Mouse (Mus musculus) liver, embryonic 14.5 days (tissue): ENCODE data around the gene Disc1. TPM values are rescaled to one million over a fixed set of nuclear protein-coding genes. Genes with fewer than 3 reads are reported as not detected.

Experiments
- ATAC-seq: fragments of 200-750 bp; cut with Nextera tagmentation; 2 replicates; pipeline ENCODE4 v1.8.0; 2017; ENCODE audit warnings: moderate number of reproducible peaks, mild to moderate bottlenecking, moderate library complexity; ENCODE audit not compliant: insufficient read depth
- DNase-seq, 3 experiments: peaks; one replicate each; pipeline ENCODE4 v3.0.0-alpha.2; 2012 to 2013; ENCODE audit warnings: low read depth in 3 of 3, low spot score in 3 of 3
- H3K27ac ChIP-seq: fragments of 300-500 bp; sonication (generic); 2 replicates; pipeline ENCODE4 v1.5.1; 2014; ENCODE audit warnings: moderate library complexity, mild to moderate bottlenecking, control low read depth, inconsistent platforms
- H3K27me3 ChIP-seq: fragments of 300-500 bp; sonication (generic); 2 replicates; pipeline ENCODE4 v1.6.1; 2014; ENCODE audit warnings: mild to moderate bottlenecking, low read length, moderate library complexity; ENCODE audit not compliant: control insufficient read depth, insufficient read depth
- H3K36me3 ChIP-seq: fragments of 300-500 bp; sonication (generic); replicated peaks from 2 replicates; pipeline ENCODE4 v1.6.1; 2014; ENCODE audit warnings: low read depth; ENCODE audit not compliant: control insufficient read depth, insufficient read depth
- H3K4me1 ChIP-seq, 2 experiments: fragments of 200-500 bp in 1 of 2; fragments of 300-500 bp in 1 of 2; sonication (generic) in 1 of 2; replicated peaks; 2 replicates each; pipeline ENCODE4 v1.6.1; 2012 to 2014; ENCODE audit warnings: antibody characterized with exemption in 1 of 2, inconsistent platforms in 1 of 2, low read length in 1 of 2; ENCODE audit not compliant: control insufficient read depth in 2 of 2, insufficient read depth in 2 of 2
- H3K4me2 ChIP-seq: fragments of 300-500 bp; sonication (generic); 2 replicates; pipeline ENCODE4 v1.6.1; 2014; ENCODE audit warnings: low read depth, mild to moderate bottlenecking, control low read depth, moderate library complexity
- H3K4me3 ChIP-seq, 2 experiments: fragments of 200-500 bp in 1 of 2; fragments of 300-500 bp in 1 of 2; sonication (generic) in 1 of 2; 2 replicates each; pipeline ENCODE4 v1.5.1; 2012 to 2014; ENCODE audit warnings: low read depth in 2 of 2, low read length in 2 of 2, mild to moderate bottlenecking in 2 of 2, control low read depth in 1 of 2, inconsistent platforms in 1 of 2, moderate library complexity in 1 of 2; ENCODE audit not compliant: insufficient read depth in 1 of 2
- H3K9ac ChIP-seq: fragments of 300-500 bp; sonication (generic); replicated peaks from 2 replicates; pipeline ENCODE4 v1.6.1; 2014; ENCODE audit warnings: mild to moderate bottlenecking, control low read depth, moderate library complexity
- H3K9me3 ChIP-seq: fragments of 300-500 bp; sonication (generic); 2 replicates; pipeline ENCODE4 v1.6.1; 2016; ENCODE audit warnings: low read length, mixed read lengths; ENCODE audit not compliant: control insufficient read depth
- CTCF ChIP-seq: IDR thresholded peaks from 2 replicates; pipeline ENCODE4 v1.5.1; 2016; ENCODE audit warnings: antibody characterized with exemption, low read depth, control low read depth
- EP300 ChIP-seq: IDR thresholded peaks from 2 replicates; pipeline ENCODE4 v1.6.1; 2016; ENCODE audit warnings: antibody characterized with exemption, low read depth
- WGBS: fragments of 180-500 bp; shearing (Covaris S2); extraction: QIAGEN DNeasy Blood & Tissue Kit; methylation state at CpG from one replicate; pipeline ENCODE4 v1.1.7; 2014; ENCODE audit not compliant: insufficient replicate concordance; 5-methylcytosine and 5-hydroxymethylcytosine counted together
- polyA plus RNA-seq, 2 experiments: library from polyadenylated mRNA; depleted of rRNA in 1 of 2; stranded (reverse) in 1 of 2; unstranded in 1 of 2; fragments of >200 nt; fragmentation: Nextera tagmentation in 1 of 2; extraction: Ambion mirVana in 1 of 2; gene quantifications; 2 replicates each; pipeline versions ENCODE4 v1.2.1 to v1.2.3; 2012 to 2014

The Disc1 gene
- polyA plus RNA-seq, 2 experiments = 0.11 to 0.17 TPM

DNA sequence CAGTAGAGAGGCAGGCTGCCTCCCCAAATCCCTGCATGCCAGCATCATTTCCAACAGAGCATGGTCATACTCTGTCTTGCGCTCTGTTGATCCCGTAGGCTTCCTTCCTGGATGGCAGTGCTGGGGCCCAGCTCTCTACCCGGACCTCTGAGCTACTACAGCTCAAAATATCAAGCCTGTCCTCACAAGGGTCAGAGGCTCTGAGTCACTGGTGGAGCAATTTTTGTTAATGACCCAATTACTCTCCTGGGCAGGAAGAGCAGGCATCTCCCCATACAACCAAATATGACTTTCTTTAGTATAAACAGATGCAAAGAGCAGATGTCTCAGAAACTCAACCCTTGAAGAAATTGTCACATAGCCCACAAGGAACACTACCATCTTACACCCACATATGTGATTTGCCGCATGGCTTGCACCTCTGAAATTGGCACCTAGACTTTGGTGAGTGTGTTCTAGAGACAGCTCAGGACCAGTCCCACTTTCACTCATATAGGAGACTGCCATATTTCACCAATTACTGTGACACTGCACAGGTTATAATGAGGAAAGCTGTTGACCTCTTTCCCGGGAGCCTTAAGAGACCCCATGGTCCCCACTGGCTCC is 176.6 kb downstream of the Disc1 start:
- no peak for DNase-seq
- peaks cover 0 to 4% of the 10 kb centered on the region in 2 experiments; a peak in 1 of 4 replicates for H3K4me1 ChIP-seq

DNA sequence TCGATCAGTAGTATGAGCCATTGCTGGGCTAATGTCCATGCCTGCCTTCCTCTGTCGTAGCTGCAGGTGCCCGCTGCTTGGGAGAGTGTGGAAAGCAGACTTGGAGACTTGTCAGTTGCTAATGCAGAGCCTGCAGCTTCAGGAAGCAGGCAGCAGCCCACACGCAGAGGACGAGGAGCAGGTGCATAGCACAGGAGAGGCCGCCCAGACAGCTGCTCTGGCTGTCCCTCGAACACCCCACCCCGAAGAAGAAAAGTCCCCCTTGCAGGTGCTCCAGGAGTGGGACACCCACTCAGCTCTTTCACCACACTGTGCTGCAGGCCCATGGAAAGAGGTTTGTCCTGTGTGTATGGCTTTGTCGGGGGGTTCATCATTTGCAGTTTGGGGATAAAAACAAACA is 178.7 kb downstream of the Disc1 start:
- no peaks in the 10 kb centered on the region for H3K9me3 ChIP-seq
- DNase-seq (no peak), ATAC-seq (no peak)
- no peaks in the 10 kb centered on the region for H3K27me3 ChIP-seq
- no peak overlapping the region for H3K9ac ChIP-seq
- 57% methylated on average over 9 of the region's 9 CpGs for WGBS
- H3K36me3 ChIP-seq = no peaks in the 10 kb centered on the region
- H3K4me1 ChIP-seq = no peaks in the 10 kb centered on the region
- no peak for TF ChIP-seq EP300
- no peak overlapping the region for H3K27ac ChIP-seq
- no peak overlapping the region for H3K4me3 ChIP-seq
- H3K4me2 ChIP-seq = no peak overlapping the region

More for the DNA sequence above, 176.6 kb downstream of the Disc1 start:
- TF ChIP-seq EP300 (no peak), CTCF (no peak)
- Histone ChIP-seq H3K4me2 (no peak overlapping the region), H3K36me3 (no peaks in the 10 kb centered on the region), H3K27me3 (no peaks in the 10 kb centered on the region), H3K27ac (no peak overlapping the region), H3K9ac (no peak overlapping the region), H3K4me3 (no peak overlapping the region), H3K9me3 (no peaks in the 10 kb centered on the region)
- no peak for ATAC-seq
- WGBS = 61% methylated on average over 5 of the region's 5 CpGs

DNA sequence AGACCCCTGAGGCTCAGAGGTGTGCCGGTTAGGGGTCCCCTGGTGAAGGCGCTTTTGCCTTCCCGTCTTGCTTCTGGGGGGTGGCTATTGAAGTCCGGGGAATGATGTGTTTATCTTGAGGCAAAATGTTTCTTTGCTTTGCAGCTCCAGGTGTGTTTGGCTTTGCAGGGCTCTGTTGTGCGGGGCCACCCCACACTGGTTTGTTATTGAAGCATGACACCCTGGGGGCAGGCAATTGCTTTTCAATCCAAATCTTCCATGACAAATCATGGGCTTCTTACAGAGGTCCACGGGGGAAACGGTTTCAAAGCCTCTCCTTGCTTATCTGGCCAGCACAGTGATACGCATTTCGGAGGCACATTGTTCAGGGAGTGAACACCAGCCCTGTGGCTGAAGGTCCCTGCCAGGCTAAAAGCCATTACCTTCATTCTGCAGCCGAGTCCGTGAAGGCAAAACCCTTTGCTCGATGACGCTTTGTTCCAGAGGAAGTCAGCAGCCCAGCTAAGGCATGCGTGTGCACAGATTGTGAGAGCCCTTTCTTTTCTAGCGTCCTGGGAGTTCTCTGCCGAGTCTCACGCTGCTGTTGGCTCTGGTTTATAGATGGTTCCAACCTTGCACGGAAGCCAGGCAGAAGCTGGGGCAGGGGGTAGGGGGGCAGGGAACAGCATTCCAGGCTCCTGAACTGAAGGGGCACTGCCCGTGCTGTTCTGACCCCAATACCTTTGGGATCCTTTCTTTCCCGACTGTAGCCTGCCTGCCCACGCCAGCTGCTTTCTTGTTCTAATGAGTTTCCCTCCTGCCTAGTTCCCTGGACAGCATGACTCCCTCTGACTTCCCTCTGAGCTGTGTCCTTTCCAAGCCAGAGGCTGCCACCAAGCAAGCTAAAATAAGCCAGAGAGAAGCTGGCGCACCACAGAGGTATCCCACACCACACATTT is 182.2 kb downstream of the Disc1 start:
- Histone ChIP-seq H3K4me2 (no peak overlapping the region), H3K9me3 (no peaks in the 10 kb centered on the region), H3K27me3 (no peaks in the 10 kb centered on the region), H3K9ac (no peak overlapping the region), H3K36me3 (no peaks in the 10 kb centered on the region), H3K27ac (no peak overlapping the region), H3K4me3 (no peak overlapping the region), H3K4me1 (no peaks in the 10 kb centered on the region)
- DNase-seq (no peak), ATAC-seq (no peak)
- WGBS = 48% methylated on average over 22 of the region's 22 CpGs
- TF ChIP-seq CTCF (no peak), EP300 (no peak)

DNA sequence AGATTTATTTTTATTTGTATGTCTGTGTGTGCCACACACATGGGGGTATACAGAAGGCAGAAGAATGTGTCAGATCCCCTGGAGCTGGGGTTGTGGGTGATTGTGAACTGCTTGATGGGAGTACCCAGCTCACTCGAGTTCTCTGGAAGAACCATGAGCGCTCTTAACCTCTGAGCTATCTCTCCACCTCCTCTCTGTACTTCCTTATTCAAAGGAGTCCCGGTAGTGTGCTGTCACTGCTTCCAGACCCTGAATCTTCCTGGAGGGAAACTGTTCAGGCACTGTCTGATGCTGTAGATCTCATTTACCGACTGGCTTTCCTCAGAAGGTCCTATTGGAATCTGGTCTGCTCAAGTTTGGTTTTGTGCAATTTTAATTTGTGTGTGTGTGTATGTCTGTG is 186.8 kb downstream of the Disc1 start:
- Histone ChIP-seq H3K27ac (no peak overlapping the region), H3K9ac (no peak overlapping the region), H3K27me3 (no peaks in the 10 kb centered on the region), H3K4me1 (no peaks in the 10 kb centered on the region), H3K36me3 (no peaks in the 10 kb centered on the region), H3K4me2 (no peak overlapping the region), H3K4me3 (no peak overlapping the region), H3K9me3 (no peaks in the 10 kb centered on the region)
- DNase-seq = no peak
- ATAC-seq = no peak
- 31% methylated on average over 4 of the region's 4 CpGs for whole genome bisulfite sequencing
- no peak for TF ChIP-seq EP300
- TF ChIP-seq CTCF = no peak

DNA sequence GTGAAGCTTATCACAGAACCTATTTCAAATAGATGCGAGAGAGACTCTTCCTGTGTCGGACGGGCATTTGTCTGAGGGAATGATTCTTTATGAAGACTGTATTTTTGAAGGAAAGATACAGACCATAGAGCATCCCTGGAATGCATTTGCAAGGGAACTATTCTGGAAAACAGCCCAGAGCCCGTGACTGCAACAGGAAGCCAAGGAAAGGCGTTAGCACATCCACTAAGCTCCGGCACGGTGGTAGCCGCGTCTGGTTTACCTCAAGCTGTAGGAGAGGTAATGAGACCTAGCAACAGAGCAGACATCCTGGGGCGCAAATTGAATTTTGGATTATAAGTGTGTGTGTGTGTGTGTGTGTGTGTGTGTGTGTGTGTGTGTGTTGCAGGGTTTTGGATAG is 188.4 kb downstream of the Disc1 start:
- TF ChIP-seq CTCF = no peak
- TF ChIP-seq EP300 = no peak
- Histone ChIP-seq H3K4me3 (no peak overlapping the region), H3K4me2 (no peak overlapping the region), H3K4me1 (no peaks in the 10 kb centered on the region), H3K36me3 (no peaks in the 10 kb centered on the region), H3K9ac (no peak overlapping the region), H3K27me3 (no peaks in the 10 kb centered on the region), H3K9me3 (no peaks in the 10 kb centered on the region), H3K27ac (no peak overlapping the region)
- WGBS = 50% methylated on average over 10 of the region's 10 CpGs
- no peak for ATAC-seq
- no peak for DNase-seq
